Mouse (Mus musculus) heart, postnatal 0 days (tissue): ENCODE measurements at regions not wholly inside any gene's neighbourhood (a gene's known extent, or its start where the extent isn't known, plus 50 kb on each side); places are given as distances from the start of the nearest gene placed in this dataset.

Experiments
- CTCF ChIP-seq: IDR thresholded peaks from 2 replicates; pipeline ENCODE4 v1.5.1; 2016; ENCODE audit warnings: antibody characterized with exemption, control low read depth, low read depth
- EP300 ChIP-seq: IDR thresholded peaks from 2 replicates; pipeline ENCODE4 v1.6.1; 2016; ENCODE audit warnings: antibody characterized with exemption, low read depth

- TF ChIP-seq EP300: no peak
- TF ChIP-seq CTCF: no peak
These were observed 527.4 kb upstream of the Zdhhc25 start for GRCm38 (mm10) chr15:88072676-88073075.
